Mouse (Mus musculus): ENCODE measurements at regions not wholly inside any gene's neighbourhood (a gene's known extent, or its start where the extent isn't known, plus 50 kb on each side); places are given as distances from the start of the nearest gene placed in this dataset.

DNA sequence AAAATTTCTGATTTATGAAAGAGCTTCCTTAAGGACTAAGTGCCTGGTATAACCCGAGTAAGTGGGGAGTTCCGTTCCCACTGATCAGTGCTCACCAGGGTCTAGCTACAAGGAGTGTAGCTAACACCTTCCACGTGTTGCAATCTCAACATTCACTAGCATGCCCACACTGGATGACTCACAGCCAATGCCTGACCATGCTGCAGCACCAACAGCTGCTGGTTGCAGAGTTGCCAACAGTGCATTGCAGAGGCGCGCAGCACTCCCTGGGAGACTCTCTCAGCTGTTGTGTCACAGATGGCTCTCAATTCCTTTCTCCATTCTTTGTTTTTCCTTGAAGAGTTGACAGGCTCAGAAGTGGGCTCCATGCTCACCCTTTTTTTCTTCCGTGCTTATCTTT lies 787.5 kb upstream of the Tenm3 start:
- no peak for DNase-seq (ENCODE audit: low spot score)

DNA sequence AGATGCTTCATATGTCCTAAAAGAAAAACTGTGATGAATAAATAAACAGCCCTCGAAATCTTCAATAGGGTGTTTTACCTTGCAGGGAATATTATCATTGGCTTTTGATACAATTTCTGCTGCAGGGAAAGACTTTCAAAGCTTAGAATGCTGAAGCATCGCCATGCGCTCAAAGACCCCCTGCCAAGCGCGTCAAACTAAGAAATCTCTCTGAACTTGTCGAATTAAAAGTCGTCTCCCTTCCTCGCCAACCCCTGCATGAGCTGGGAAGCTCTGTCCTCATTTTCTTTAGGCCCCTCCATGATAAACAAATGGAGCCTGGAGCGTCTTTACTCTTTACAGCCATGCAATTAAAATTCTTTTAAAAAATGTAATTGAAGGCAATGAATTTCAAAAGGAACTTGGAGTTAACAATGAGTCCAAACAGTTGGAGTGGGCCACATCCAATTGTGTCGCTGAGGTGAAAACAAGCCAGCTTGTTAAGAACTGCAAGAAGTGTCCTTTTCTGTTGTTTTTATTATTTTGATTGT lies 784.3 kb upstream of the Tenm3 start:
- DNase-seq (ENCODE audit: low spot score) = no peak

DNA sequence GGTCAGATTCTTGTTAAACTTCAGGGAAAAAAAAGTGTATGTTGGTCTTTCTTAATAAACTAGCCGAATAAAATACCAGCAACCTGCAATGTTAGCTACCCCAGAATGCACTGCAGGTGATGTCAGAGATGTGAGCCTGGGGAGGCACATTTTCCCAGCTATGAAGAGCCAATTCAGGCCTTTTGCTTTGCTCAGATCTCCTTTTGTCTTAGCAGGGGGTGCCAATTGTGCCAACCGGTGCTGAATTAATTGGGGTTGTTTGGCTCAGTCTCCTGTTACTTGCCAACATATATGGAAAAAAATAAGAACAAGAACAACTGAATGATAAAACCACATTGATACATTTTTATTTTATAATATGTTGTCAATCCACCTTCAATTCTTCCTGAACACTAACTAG lies 751.8 kb upstream of the Tenm3 start:
- no peak for DNase-seq (ENCODE audit: low spot score)

DNA sequence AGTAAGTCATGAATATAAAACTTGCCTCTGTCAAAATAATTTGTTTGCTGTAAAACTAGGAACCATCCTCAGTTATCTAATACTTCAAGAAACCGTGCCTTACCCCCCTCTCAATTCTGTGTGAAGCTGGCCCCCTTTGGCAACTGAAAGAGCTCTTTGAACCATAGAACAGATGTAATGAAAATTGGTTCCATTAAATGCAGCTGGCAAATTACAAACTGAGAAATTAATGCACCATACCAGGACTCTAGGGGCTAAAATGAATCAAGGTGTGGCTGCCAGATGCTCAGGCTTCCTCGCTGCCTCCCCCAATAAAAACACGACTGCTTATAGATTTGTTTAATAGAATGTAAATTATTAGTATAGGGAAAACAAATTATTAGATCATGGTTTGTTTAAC lies 723.7 kb upstream of the Tenm3 start:
- DNase-seq (ENCODE audit: low spot score) = no peak

DNA sequence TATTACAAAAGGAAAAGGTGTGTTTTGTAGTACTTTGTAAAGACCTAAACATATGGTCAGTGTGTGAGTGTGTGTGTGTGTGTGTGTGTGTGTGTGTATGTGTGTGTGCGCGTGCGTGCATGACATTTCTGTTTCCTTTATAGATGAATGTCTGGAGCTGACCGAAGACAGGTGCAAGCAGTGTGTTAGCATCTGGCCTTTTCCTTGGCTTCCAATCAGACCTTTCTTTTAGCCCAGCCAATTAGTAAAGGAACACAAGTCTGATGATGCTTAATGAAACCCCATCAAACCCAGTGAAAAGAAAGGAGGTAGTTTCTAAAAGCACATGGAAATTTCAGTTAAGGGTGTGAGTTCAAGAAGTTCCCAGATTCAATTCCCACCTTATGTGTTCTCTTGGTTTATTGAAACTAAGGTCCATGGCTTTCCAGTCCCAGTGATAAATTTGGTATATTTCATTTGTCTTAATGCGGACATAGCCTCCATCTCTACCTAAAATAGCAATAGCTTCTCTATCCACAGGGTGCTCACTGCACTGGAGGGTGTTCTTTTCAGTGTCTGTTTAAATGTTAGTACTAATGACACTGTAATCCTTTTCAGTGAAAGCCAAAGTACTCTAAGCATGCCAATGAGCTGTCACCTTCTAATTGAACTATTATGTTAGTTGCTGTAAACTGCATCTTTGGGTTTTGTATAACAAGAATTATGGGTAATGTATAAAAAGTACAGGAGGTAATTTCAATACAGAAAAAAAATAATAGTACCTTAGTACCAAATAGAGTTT lies 719.9 kb upstream of the Tenm3 start:
- no peak for DNase-seq (ENCODE audit: low spot score)

DNA sequence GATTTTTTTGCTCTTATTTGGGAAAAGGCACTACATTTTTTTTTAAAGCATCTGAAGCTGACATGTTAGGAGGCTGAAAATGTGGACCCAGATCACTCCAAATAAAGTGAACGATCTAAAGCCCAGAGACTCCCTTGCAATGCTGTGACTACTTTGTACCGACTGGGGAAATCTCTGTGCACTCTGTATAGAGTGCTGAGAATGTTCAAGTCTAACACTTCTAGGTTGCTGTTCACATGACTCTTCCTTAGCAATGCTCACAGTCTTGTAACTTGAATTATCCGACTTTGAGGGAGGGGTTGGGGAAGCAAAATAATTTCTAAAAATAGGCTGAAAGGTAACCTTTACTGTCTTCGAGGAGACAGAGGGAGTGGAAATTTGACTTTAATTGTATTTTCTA lies 719.2 kb upstream of the Tenm3 start:
- no peak for DNase-seq (ENCODE audit: low spot score)

DNA sequence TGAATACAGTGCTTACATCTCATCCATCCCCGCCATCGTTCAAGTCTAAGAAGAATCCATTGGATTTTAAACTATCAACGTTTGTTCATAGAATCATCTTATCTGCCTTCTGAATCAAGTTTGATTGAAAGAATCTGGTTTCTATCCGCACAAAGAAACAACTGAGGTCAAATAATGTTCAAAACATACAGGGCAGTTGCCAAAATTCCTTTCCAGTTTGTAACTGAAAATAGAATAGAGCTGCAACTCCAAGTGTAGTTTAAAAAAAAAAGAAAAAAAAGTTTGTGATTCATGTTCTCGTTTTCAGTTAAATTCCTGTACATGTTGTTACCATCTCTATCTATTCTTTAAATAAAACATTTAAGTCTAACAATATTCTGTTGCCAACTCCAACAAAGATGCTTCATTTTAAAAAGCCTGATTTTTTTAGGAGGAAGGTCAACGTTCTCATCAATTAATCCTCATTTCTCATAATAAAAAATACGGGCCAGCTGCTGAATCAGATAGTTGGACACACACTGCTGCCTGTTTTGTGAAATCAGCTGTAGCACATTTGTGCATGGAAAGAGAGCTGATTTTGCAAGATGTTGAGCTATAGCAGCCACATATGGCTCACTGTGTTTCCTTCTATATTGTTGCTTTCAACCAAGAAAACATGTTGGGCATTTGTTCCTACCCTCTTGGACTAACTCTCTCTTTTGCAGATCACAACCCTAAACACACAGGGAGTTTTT lies 712.1 kb upstream of the Tenm3 start:
- no peak for DNase-seq (ENCODE audit: low spot score)

DNA sequence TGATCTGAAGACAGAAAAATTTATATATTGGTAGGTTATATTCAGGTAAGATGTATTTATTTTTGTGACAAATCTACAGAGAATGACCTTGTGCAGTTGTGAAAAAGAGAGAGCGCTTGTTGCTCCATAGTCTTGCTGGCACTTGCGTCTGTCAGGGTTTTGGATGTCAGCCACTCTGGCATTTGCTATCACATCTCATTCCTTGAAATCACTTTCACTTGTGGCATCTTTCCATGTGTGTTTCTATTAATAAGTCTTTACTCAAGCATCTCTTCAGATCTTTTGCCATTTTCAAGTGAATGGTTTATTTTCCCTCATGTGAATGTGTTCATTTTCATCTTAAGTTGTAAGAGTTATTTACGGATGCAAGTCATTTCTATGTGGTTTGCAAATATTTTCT lies 709.4 kb upstream of the Tenm3 start:
- DNase-seq (ENCODE audit: low spot score) = no peak

DNA sequence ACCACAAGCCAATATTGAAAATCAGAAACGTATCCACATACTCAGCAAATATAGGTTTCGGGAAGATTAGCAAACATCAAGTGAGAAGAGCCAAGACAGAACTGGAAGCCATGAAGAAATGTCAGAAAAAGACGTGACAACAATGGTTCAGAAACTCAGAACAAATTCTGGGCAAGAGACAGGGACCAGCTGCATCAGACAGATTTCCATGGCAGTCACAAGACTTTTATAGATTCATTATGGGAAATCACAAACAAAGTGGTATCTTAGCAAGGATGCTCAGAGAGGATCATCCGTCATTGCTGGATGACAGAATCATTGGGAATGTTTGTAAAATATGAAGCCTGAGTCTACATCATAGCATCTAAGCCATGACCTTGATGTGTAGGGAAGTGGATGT lies 699.6 kb upstream of the Tenm3 start:
- no peak for DNase-seq (ENCODE audit: low spot score)

DNA sequence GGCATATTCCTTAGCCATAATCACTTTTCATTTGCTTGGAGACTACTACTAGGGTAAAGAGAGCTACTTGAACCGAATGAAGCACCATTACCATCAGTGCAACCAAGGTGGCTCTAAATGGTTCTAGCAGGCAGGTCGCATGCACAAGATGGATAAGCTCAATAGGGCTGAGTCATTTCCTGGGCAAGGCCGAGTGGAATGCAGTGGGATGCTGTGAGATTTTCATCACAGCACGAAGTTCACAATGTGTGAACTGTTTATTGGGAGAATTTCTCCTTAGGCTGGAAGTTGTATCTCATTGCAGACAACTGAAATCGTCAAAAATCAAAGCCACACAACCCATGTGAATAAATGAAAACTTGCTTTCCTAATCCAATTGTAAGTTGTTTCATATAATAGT lies 697.6 kb upstream of the Tenm3 start:
- no peak for DNase-seq (ENCODE audit: low spot score)

DNA sequence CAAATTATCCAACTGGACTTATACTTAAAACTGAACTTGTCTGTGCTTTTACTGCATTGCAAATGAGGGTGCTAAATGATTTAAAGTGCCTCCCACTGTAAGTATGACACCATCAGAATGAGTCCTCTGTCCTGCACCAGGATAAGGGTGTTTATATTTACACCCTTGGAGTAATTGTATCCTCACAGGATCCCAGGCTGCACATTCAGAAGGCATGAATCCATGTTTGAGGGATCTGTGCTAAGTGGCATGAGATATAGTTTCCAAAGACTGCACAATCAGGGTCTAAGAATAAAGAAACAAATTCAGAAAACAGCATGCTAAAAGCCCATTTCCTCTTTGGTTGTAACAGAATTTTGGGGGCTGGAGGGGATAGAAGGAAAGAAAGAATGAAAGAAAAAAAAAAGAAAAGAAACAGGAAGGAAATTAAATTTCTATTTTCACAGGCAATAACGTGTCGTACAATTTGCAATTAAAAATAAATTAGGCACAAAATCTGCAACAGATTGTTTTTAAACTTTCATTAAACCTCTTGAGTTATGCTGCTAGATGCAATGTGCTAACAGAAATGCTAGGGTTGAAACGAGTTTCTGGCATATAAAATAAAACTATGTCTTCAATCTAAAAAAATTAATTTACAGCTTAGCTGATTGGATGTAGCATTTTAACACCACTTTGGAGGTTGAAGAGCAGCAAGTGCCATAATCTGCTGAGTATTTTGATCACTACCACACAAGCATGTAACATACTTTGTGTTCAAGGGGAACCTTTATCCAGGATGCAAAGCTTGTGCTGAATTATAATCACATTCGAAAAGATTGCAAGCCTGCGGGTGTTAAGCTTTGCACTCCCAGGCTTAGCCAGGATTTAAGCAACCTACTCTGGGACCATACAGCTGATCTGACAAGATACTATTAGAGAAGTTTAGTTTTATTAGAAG lies 689.9 kb upstream of the Tenm3 start:
- no peak for DNase-seq (ENCODE audit: low spot score)

DNA sequence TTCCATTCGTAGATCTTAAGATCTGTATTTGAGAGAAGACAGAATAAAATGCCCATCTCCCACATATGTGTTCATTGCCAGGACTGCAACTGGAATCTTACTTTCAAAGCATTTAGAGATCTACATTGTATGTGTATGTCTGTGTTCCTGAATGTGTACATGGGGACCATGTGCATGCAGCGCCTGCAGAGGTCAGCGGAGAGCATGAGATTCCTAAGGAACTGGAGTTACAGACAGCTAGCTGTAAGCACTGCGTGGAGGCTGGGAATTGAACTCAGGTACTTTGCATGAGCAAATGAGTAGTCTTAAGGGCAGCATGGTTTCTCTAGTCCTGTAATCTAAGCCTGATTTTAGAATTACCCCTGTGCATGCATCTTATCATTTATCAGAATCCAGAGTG lies 685.5 kb upstream of the Tenm3 start:
- no peak for DNase-seq (ENCODE audit: low spot score)

DNA sequence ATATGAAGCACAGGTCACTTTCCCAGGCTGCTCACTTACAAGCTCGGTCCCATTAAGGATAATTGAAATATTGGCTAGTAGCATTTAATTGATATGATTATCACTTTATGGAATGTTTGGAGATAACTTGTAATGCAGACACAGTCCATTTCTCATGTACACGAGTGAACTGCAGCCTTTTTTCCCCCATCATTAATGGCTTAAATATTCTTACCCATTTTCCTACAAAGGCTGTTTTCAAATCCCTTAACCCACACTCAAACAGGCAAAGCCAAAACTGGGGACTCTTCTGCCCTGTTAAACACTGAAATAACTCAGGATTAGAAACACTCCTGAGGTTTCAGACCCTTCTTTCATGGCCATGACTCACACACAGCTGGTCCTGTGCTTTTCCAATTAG lies 649.2 kb upstream of the Tenm3 start:
- no peak for DNase-seq (ENCODE audit: low spot score)

DNA sequence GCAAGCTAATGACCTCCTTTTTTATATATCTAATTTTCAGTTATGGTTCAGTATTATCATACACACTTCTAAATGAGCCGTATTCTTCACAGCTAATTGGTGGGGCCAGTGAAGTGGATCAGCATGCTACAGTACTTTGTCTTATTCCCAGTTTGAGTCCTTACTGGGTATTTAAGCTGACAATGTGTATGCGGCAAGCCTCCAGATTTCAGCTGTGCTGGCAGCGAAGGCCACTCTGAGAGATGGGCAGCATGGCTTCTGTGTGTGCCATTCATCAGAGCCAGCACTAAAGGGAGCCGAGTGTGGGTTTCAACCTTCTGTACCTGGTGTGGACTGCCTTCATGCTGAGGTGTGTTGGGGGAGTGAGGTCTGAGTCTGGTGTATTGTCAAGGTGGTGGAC lies 641.5 kb upstream of the Tenm3 start:
- no peak for DNase-seq (ENCODE audit: low spot score)

DNA sequence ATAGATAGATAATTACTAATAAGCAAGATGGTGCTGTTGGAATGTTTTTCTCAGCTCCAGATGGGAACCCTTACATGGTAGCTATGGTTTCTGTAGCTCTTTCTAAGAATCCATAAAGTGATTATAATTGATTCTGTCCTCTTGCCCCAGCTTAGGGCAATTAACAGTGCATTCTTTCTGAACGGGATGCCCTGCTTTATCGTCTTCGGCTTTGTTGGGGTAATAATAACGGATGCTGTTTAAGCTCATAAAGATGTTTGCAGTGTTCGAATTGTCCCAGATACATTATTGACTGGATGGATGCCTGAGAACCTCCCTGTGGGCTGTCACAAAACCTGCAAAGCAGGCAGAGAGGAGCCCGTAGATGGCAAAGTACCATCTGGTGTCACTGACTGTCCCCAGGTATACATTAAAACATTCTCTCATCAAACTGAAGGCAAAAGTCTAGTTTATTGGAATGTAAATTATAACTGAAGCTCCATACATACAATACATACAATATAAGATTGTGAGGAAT lies 637.8 kb upstream of the Tenm3 start:
- DNase-seq (ENCODE audit: low spot score) = no peak

DNA sequence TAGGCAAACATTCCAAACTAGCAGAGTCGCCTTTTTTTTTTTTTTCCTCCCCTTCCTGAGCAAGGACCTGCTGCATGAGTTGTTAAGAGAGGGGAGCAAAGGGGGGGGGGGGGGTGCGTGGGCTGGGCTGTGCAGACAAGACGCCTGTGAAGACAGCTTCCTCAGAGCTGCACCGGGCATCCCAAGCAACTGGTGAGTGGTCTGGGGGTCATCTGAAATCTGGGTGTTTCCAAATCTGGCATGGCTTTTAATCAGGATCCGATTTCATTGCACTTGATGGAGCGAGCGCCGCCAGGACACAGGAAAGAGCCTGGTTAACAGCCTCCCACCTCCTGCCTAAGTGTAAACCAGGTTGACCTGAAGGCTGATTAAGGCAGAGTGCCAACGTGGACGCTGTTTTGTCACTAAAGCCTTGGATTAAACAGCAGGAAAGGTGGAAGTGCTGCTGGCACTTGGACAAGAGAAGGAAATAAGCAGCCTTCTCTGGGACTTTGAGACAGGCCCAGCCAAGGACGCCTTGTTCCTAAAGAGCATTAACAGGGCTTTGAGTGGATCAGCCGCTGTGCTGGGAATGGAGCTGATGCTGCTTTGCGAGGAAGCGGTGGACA lies 622.3 kb upstream of the Tenm3 start:
- DNase-seq (ENCODE audit: low spot score) = no peak

DNA sequence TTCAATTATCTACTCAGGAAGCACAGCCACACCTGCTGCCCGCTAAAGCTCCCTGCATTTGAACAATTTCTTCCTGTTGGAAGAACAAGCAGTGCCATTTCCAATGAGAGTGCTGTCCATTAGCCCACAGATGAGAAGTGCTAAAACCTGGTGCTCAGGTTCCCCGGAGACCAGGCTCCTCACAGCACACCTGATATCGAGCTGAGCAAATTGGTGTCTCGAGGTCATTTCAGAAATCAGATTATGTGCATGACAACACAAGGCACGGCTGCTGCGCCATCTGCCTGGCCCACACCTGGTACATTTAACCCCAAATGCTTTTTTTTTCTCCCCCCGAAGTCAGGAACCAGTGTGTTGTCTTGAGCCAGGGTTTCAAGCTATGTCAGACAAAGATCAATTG lies 621.3 kb upstream of the Tenm3 start:
- no peak for DNase-seq (ENCODE audit: low spot score)

DNA sequence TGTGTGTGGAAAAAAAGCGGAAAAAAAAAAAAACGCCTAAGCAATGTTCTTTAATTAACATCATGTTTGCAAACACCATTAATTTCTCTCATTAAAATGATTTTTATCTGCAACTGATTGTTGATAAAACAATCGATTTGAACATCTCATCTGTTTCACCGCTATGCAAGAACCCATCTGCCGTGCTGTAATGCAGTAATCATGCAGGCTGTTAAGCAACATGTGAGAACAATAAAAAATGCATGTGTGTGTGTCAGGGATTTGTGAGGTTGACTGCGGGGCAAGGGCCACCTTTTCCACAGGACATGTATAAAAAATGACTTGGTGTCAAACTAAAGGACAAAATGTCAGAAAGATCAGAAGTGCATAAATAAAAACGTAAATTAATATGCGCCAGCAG lies 618.9 kb upstream of the Tenm3 start:
- no peak for DNase-seq (ENCODE audit: low spot score)

DNA sequence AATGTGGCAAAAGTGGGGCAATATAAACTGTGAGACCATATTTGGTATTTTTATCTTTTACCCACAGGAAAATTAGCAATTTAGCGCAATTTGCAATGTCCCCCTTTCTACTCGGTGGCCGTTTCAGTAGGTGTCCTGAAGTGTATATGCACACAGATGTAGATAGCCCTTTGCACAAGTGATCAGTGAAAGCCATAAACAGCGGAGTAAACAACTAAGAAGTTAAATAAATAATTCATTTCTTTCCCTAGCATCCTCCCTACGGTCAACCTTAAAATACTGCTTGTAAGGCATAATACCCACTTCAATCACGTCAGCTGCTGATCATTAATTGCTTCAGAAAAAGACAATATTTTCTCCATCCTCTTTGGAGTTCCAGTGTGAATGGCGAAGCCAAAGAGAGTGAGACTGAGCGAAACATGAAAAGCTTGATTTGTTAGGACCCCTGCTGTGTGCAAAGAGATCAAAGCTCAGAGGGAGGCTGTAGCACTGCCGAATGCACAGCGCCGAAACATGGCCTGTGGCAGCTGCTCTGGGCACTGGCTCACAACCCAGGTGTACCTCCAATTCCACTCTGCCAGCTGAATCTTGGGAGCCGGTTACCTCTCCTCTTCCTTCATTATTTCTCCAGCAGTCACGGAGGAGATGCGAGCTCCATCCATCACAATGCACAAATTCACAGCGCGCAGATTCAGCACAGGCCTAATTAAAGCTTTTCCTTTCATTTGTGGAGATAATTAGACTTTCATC lies 618.1 kb upstream of the Tenm3 start:
- no peak for DNase-seq (ENCODE audit: low spot score)

DNA sequence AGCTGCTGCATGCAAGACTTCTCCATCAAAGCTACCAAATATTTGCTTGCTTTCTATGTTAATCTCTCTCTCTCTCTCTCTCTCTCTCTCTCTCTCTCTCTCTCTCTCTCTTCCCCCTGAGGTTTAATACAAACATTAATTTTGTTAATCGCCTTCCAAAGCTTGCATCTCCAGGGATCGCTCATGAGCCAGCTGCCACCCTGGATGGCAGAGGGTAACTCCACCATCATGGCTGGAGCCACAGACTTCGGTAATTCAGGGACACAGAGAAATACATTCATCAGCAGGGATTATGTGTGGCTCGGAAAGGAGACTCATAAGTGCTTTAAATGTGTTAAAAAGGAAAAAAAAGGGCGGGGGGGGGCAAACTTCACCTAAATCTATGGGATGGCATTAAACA lies 601.7 kb upstream of the Tenm3 start:
- no peak for DNase-seq (ENCODE audit: low spot score)

DNA sequence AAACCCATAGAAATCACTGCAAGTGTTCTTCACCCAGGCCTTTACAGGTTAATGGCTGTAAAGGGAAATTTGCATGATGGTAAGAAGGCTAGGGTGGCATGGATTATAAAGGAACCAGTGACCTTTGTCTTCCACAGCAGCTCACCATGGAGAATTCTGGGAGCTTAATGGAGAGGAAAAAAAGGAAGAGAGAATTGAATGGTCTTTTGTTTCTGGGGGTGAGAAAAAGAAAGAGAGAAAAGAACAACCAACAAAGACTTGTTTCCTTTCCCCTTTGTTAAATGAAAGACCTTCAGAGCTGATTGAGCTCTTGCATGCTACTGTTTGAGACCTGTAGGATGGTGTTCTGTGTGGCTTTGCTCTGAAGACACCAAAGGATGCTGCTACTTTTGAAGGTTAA lies 597.5 kb upstream of the Tenm3 start:
- DNase-seq (ENCODE audit: low spot score) = no peak
